Mouse (Mus musculus) cerebellum, postnatal 25 days (tissue): ENCODE measurements around the gene Olfr492.

ENCODE experiments used
- DNase-seq, 2 experiments: peaks; one replicate each; pipeline ENCODE4 v3.0.0; 2021; ENCODE audit warnings: mixed read lengths in 2 of 2

Gene Olfr492

GRCm38 (mm10) chr7:108323574-108323973 is at the start of gene Olfr492:
Gene Olfr492, minus strand, starts transcription at chr7:108323674.
- DNase-seq, result no peak

- no peak for DNase-seq
These were observed 41.6 kb upstream of the Olfr492 start, which contains the start of gene Olfr494 for GRCm38 (mm10) chr7:108365035-108365434. Gene Olfr494, plus strand, starts transcription at chr7:108365335.

- DNase-seq, result no peak
These were observed 23.4 kb upstream of the Olfr492 start, which contains the start of gene Olfr493 for GRCm38 (mm10) chr7:108346879-108347278. Gene Olfr493, minus strand, starts transcription at chr7:108346979.

- no peak for DNase-seq
These were observed 10.3 kb downstream of the Olfr492 start, which contains the start of gene Olfr491 for GRCm38 (mm10) chr7:108313151-108313550. Gene Olfr491, plus strand, starts transcription at chr7:108313451.

GRCm38 (mm10) chr7:108288834-108289233 is 34.6 kb downstream of the Olfr492 start, which contains the start of gene Olfr490:
Gene Olfr490, minus strand, starts transcription at chr7:108288934.
- DNase-seq, result no peak
